Mouse (Mus musculus) stomach, postnatal 0 days (tissue): Measurements from ENCODE around the gene Rabgef1.

Source experiments
- CTCF ChIP-seq: IDR thresholded peaks from 2 replicates; pipeline ENCODE4 v1.5.1; 2016; ENCODE audit warnings: antibody characterized with exemption, low read depth, mild to moderate bottlenecking, moderate library complexity
- EP300 ChIP-seq: optimal IDR thresholded peaks from 2 replicates; pipeline ENCODE3; 2016; ENCODE audit warnings: antibody characterized with exemption

GRCm38 (mm10) chr5:130129524-130129793 lies 42.1 kb upstream of the Rabgef1 start:
- TF ChIP-seq CTCF (no peak), EP300 (no peak)
